Mouse (Mus musculus) bone marrow macrophage, adult 2 months (primary cell): Measurements from ENCODE around the gene Frmd4b.

Experiments
- CTCF ChIP-seq: IDR thresholded peaks from 2 replicates; pipeline ENCODE4 v1.5.1; 2012; ENCODE audit warnings: low read depth, mild to moderate bottlenecking, low read length, moderate library complexity
- POLR2A ChIP-seq: IDR thresholded peaks from 2 replicates; pipeline ENCODE4 v1.6.1; 2012; ENCODE audit warnings: mild to moderate bottlenecking, low read depth, low read length, borderline replicate concordance

GRCm38 (mm10) chr6:97576096-97576495 is 41.2 kb downstream of the Frmd4b start:
- TF ChIP-seq CTCF (no peak), POLR2A (no peak)
